Mouse (Mus musculus) heart, embryonic 12.5 days (tissue): Measurements from ENCODE around the gene Clcf1. TPM values are rescaled to one million over a fixed set of nuclear protein-coding genes. Genes with fewer than 3 reads are reported as not detected.
A peak's percentile ranks its signal among the peaks of the same experiment; 100 is the strongest.

ENCODE experiments used
- ATAC-seq: fragments of 200-750 bp; cut with Nextera tagmentation; 2 replicates; pipeline ENCODE4 v1.8.0; 2017; ENCODE audit warnings: moderate TSS enrichment, moderate library complexity; ENCODE audit not compliant: insufficient number of reproducible peaks, low FRiP score
- H3K27ac ChIP-seq: fragments of 300-500 bp; sonication (generic); 2 replicates; pipeline ENCODE4 v1.5.1; 2016; ENCODE audit warnings: mild to moderate bottlenecking, moderate library complexity; ENCODE audit not compliant: poor library complexity, severe bottlenecking
- H3K27me3 ChIP-seq: fragments of 300-500 bp; sonication (generic); replicated peaks from 2 replicates; pipeline ENCODE4 v1.6.1; 2016; ENCODE audit warnings: mild to moderate bottlenecking, moderate library complexity
- H3K36me3 ChIP-seq: fragments of 300-500 bp; sonication (generic); 2 replicates; pipeline ENCODE4 v1.6.1; 2016; ENCODE audit warnings: mild to moderate bottlenecking, moderate library complexity
- H3K4me1 ChIP-seq: fragments of 300-500 bp; sonication (generic); replicated peaks from 2 replicates; pipeline ENCODE4 v1.6.1; 2016; ENCODE audit warnings: mild to moderate bottlenecking
- H3K4me2 ChIP-seq: fragments of 300-500 bp; sonication (generic); 2 replicates; pipeline ENCODE4 v1.6.1; 2016; ENCODE audit warnings: mild to moderate bottlenecking, moderate library complexity
- H3K4me3 ChIP-seq: fragments of 300-500 bp; sonication (generic); 2 replicates; pipeline ENCODE4 v1.5.1; 2016; ENCODE audit warnings: mild to moderate bottlenecking
- H3K9ac ChIP-seq: fragments of 300-500 bp; sonication (generic); 2 replicates; pipeline ENCODE4 v1.6.1; 2016; ENCODE audit warnings: mild to moderate bottlenecking, moderate library complexity
- H3K9me3 ChIP-seq: fragments of 300-500 bp; sonication (generic); replicated peaks from 2 replicates; pipeline ENCODE4 v1.6.1; 2016; ENCODE audit warnings: mild to moderate bottlenecking, moderate library complexity
- WGBS: fragments of 180-500 bp; shearing (Covaris S2); methylation state at CpG from one replicate; pipeline ENCODE4 v1.1.7; 2016; 5-methylcytosine and 5-hydroxymethylcytosine counted together
- polyA plus RNA-seq: library from polyadenylated mRNA; unstranded; fragments of >200 nt; fragmentation: Nextera tagmentation; extraction: Ambion mirVana; gene quantifications from 2 replicates; pipeline ENCODE4 v1.2.1, GENCODE M21; 2016

Clcf1 gene
- 1.3 and 1.4 TPM in 2 replicates for polyA plus RNA-seq

- H3K4me1 ChIP-seq, result peaks cover 51% of the 10 kb centered on the region
- H3K4me2 ChIP-seq, result peak within 1 kb of the TSS; percentile 91
- peak within 1 kb of the TSS; percentile 67 for H3K4me3 ChIP-seq
- WGBS, result under 1% methylated on average over 49 of the region's 49 CpGs
- peak within 1 kb of the TSS; percentile 81 for H3K9ac ChIP-seq
- peak; percentile 43 for ATAC-seq
- H3K27ac ChIP-seq, result peak within 1 kb of the TSS; percentile 9
- no peaks in the 10 kb centered on the region for H3K9me3 ChIP-seq
- H3K36me3 ChIP-seq, result no peaks in the 10 kb centered on the region
- peaks cover 62% of the 10 kb centered on the region for H3K27me3 ChIP-seq
Observed at GRCm38 (mm10) chr19:4214071-4214770, at the start of gene Clcf1, which contains the start of gene AC109138.7. Gene Clcf1, plus strand, starts transcription at chr19:4214238. Gene AC109138.7, plus strand, starts transcription at chr19:4214357.

DNA sequence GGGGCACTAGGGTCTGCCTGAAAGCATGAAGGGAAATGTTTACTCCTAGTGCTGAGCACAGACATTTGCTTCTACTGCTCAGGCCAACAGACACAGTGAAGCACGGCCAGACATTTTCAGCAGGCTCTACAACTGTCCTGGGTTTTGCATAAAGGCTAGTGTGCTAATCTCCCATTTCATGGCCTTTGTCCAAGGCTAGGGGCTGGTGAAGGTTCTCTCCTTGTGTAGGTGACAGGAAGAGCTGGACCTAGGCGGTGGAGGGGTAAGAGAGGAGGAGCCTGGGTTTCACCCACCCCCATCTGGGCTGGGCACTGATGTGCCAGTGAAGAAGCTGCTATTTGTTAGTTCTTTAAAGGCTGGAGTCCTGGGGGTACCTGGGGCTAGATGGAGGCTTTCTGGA is 49.3 kb upstream of the Clcf1 start:
- Histone ChIP-seq H3K4me2 (no peak overlapping the region), H3K4me1 (peaks cover 25% of the 10 kb centered on the region), H3K9ac (0 out of 2 replicates have a peak overlapping the region, but pooled peaks have one; percentile 2), H3K27me3 (no peaks in the 10 kb centered on the region), H3K36me3 (peaks cover 20% of the 10 kb centered on the region), H3K9me3 (no peaks in the 10 kb centered on the region), H3K27ac (no peak overlapping the region), H3K4me3 (no peak overlapping the region)
- WGBS, result 73% methylated on average over 2 of the region's 2 CpGs
- no peak for ATAC-seq

GRCm38 (mm10) chr19:4166678-4167476 is 47.2 kb upstream of the Clcf1 start:
- H3K4me3 ChIP-seq, result no peak overlapping the region
- H3K36me3 ChIP-seq, result 0 out of 2 replicates have a peak, but pooled peaks cover 2% of the 10 kb centered on the region
- H3K27ac ChIP-seq, result peak overlapping the region; percentile 50
- H3K9ac ChIP-seq, result peak overlapping the region; percentile 1; the same call in 1 of the 2 replicates
- H3K9me3 ChIP-seq, result no peaks in the 10 kb centered on the region
- no peak overlapping the region for H3K4me2 ChIP-seq
- peaks cover 40% of the 10 kb centered on the region for H3K4me1 ChIP-seq
- 47% methylated on average over 9 of the region's 9 CpGs for WGBS
- no peak for ATAC-seq
- H3K27me3 ChIP-seq, result no peaks in the 10 kb centered on the region

DNA sequence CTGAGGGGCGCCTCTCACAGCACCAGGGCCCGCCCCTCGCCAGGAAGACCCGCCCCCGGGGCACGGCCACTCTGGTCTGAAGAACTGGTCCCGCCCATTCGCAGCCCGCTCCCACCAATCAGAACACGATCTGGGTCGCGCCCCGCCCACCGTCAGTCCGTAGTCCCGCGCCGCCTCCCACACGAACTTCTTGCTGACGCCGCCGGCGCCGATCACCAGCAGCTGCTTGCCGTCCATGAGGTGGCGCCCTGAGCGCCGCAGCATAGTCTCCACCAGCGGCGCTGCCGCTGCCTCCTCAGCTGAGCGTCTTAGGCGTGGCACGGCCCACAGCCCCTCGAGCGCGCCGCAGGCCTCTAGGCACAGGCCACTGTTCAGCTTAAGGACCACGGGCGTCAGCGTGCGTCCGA is 44.7 kb upstream of the Clcf1 start:
- ATAC-seq, result peak; percentile 96
- Histone ChIP-seq H3K9me3 (no peaks in the 10 kb centered on the region), H3K4me1 (peaks cover 36% of the 10 kb centered on the region), H3K36me3 (no peaks in the 10 kb centered on the region), H3K27me3 (no peaks in the 10 kb centered on the region), H3K4me2 (peak overlapping the region; percentile 83), H3K4me3 (peak overlapping the region; percentile 48), H3K27ac (peak overlapping the region; percentile 80), H3K9ac (peak overlapping the region; percentile 86)
- under 1% methylated on average over 43 of the region's 43 CpGs for WGBS

DNA sequence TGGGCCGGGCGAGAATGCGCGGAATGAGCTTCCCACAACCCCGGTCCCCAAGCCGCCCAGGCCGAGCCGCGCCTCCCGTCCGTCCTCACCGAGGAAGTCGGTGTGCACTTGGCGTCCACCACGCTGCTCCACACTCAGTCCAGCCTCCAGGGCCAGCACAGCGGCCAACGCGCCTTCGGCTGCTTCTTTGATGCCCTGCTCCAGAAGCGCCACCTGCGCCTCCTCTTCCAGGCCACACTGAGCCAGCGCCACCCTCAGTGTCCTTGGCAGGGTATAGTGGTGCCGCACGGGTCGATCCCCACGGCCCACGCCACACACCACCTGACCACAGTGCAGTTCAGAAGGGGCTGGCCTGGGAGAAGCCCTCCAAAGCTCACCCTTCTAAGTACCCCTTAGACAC is 44.2 kb upstream of the Clcf1 start:
- no peaks in the 10 kb centered on the region for H3K36me3 ChIP-seq
- peak overlapping the region; percentile 80 for H3K27ac ChIP-seq
- H3K4me2 ChIP-seq, result peak overlapping the region; percentile 83
- peak overlapping the region; percentile 48 for H3K4me3 ChIP-seq
- peaks cover 36% of the 10 kb centered on the region for H3K4me1 ChIP-seq
- H3K9ac ChIP-seq, result peak overlapping the region; percentile 86
- no peaks in the 10 kb centered on the region for H3K9me3 ChIP-seq
- H3K27me3 ChIP-seq, result no peaks in the 10 kb centered on the region
- peak; percentile 45 for ATAC-seq
- WGBS, result 9% methylated on average over 27 of the region's 27 CpGs

DNA sequence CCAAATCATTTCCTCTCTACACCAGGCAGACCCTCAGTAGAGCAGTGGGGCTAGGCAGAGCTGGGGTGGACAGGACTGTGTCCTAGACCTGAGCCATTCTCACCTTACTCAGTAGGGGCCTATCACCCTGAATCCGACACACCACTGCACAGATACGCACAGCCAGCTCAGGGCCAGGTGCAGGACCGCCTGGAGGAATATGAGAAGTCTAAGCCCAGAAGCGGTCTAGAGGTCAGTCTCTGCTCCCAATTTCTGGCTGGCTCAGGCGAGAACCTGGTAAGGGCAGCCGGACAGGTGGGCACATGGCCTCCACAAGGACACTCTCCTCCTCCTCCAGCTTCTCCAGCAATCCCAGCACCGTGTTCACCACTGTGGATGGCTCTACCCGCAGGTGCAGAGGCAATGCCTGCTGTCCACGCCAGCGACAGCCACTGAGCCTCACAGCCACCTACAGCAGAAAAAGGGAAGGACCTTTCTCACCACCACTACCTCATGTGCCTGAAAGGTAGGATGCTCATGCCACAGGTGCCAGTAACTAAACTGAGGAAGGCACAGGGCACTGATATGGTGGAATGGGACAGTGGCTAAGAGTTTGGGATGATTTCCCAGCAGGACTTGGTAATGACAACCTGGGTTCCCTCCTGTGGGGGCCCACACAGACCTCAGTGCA is 43.2 kb upstream of the Clcf1 start:
- H3K27ac ChIP-seq, result no peak overlapping the region
- H3K4me2 ChIP-seq, result peak overlapping the region; percentile 0; the same call in 1 of the 2 replicates
- no peaks in the 10 kb centered on the region for H3K9me3 ChIP-seq
- no peaks in the 10 kb centered on the region for H3K27me3 ChIP-seq
- no peak overlapping the region for H3K4me3 ChIP-seq
- no peak for ATAC-seq
- peak overlapping the region; percentile 28; the same call in 1 of the 2 replicates for H3K9ac ChIP-seq
- no peaks in the 10 kb centered on the region for H3K36me3 ChIP-seq
- H3K4me1 ChIP-seq, result peaks cover 46% of the 10 kb centered on the region
- WGBS, result 85% methylated on average over 10 of the region's 10 CpGs

DNA sequence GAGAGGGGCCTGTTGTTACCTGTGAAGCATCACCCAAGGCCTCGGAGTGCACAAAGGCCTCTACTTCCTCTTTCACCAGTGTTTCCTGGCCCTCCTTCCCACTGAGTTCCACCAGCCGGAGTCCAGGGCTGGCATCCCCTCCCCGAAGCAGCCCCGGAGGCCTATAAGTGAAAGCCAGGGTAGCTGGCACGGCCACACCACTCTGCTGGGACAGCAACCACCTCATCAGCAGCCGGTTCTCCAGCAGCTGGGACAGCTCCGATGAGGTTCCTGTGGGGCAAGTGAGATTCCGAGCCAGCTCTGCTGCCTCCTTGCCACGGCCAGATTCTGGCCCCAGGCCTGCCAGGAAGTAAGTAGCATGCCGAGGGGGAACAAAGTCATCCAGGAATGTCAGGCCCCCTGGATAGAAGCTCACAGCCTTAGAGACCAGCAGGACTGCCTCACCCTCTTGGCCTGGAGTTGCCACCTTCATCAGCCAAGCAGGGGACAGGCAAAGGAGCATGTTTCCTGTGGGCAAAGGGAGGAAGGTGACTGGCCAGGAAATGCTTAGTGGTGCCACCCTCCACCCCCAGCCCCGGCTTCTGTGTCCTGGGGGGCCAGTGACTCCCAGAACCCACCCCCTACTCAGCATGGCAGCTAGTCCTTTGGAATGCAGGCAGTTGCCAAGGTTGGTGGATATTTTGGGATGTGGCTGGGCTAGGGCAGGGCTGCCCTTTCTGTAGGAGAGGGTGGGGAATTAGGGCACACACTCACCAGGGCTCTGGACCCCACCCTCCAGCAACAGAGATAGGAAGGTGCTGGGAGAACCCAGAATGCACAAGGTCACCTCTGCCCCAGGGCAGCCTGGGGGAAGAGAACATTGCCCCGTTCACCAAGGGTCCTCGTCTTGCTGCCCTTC is 42.4 kb upstream of the Clcf1 start:
- Histone ChIP-seq H3K27ac (peak overlapping the region; percentile 45), H3K36me3 (no peaks in the 10 kb centered on the region), H3K9me3 (no peaks in the 10 kb centered on the region), H3K4me3 (no peak overlapping the region), H3K4me1 (peaks cover 44% of the 10 kb centered on the region), H3K4me2 (peak overlapping the region; percentile 0), H3K9ac (peak overlapping the region; percentile 28; the same call in 1 of the 2 replicates), H3K27me3 (no peaks in the 10 kb centered on the region; the same call in 1 of the 2 replicates)
- no peak for ATAC-seq
- WGBS, result 52% methylated on average over 13 of the region's 13 CpGs

DNA sequence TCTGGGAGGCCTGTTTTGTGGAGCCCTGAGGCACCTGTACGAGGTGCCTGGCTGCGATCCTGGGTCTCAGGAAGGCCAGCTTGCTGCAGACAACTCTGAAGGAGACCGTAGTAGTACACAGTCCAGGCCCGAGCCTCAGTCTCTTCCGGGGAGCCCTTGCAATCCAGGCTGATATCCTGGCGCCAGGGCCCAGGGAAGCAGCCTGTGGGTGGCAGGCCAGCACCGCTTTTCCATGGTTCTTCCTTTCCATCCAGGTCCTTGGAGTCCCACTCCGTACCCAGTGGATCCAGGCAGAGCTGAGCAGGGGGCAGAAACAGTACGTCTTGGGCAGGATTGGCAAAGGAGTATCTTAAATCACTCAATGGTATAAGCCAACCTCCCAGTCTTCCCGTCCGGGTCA is 41.1 kb upstream of the Clcf1 start:
- H3K27ac ChIP-seq, result no peak overlapping the region
- no peak overlapping the region for H3K4me2 ChIP-seq
- no peaks in the 10 kb centered on the region for H3K9me3 ChIP-seq
- peaks cover 37% of the 10 kb centered on the region for H3K4me1 ChIP-seq
- H3K27me3 ChIP-seq, result no peaks in the 10 kb centered on the region; the same call in 1 of the 2 replicates
- no peaks in the 10 kb centered on the region for H3K36me3 ChIP-seq
- WGBS, result 64% methylated on average over 11 of the region's 11 CpGs
- H3K9ac ChIP-seq, result peak overlapping the region; percentile 42; the same call in 1 of the 2 replicates
- H3K4me3 ChIP-seq, result no peak overlapping the region
- no peak for ATAC-seq

DNA sequence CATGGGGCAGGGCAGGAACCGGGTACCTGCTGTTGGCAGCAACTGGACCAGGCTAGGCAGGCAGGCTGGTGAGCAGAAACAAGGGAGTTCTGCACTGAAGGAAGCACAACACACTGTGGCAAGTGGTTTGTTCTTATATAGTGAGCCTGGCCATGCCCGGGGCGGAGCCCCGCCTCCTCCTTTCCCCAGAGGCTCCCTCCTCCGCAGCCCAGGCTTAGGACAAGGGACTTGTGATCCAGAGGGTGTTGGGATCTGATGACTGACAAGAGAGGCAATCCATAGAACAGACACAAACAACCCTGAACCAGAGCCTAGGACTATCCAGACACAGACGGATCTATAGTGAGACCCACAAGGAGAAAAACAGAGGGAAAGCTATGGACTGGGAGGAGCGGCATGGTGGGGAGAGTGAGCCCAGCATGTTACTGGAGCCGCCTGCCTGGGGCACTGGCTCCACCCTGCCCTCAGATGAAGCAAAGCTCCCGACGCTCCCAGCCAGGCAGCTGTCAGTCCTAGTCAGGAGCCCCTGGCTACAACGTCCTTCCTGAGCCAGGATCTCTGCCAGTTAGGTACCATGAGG is 38.6 kb upstream of the Clcf1 start, which contains the start of gene Carns1:
TSS of gene Carns1 (minus strand) at position 112 of the 580 bp plus-strand sequence.
- Histone ChIP-seq H3K9ac (peak within 1 kb of the TSS; percentile 34), H3K4me2 (peak within 1 kb of the TSS; percentile 60), H3K4me1 (peaks cover 30% of the 10 kb centered on the region), H3K27ac (no peak within 1 kb of the TSS), H3K9me3 (no peaks in the 10 kb centered on the region), H3K4me3 (peak within 1 kb of the TSS; percentile 14), H3K27me3 (peaks cover 2% of the 10 kb centered on the region; the same call in 1 of the 2 replicates), H3K36me3 (no peaks in the 10 kb centered on the region)
- ATAC-seq, result peak; percentile 40; the same call in 1 of the 2 replicates
- 3% methylated on average over 11 of the region's 11 CpGs for WGBS

DNA sequence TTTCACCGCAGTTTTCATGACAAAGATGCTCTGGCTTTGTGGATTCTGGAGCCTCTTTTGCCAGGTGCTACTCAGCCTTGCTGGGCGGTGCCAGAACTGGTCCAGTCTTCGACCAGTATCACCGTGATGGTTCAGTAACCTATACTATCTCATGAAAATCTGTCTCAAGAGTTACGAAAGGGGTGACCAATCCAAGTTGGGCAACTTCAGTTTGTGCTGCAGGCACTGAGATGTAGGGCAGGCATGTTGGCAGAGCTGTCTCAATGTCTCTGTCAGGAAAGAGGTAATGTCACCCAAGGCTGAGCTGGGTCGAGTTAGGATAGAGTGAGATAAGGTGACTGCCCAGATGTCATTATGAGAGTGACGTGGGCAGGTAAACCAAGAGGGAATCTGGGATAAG is 33.6 kb upstream of the Clcf1 start:
- no peak for ATAC-seq
- Histone ChIP-seq H3K4me1 (peaks cover 17% of the 10 kb centered on the region), H3K9ac (no peak overlapping the region), H3K4me2 (no peak overlapping the region), H3K4me3 (no peak overlapping the region), H3K36me3 (no peaks in the 10 kb centered on the region), H3K9me3 (no peaks in the 10 kb centered on the region), H3K27me3 (peaks cover 2% of the 10 kb centered on the region; the same call in 1 of the 2 replicates), H3K27ac (no peak overlapping the region)
- 76% methylated on average over 7 of the region's 7 CpGs for WGBS
